Mouse (Mus musculus): ENCODE data around the gene AF067063.

DNA sequence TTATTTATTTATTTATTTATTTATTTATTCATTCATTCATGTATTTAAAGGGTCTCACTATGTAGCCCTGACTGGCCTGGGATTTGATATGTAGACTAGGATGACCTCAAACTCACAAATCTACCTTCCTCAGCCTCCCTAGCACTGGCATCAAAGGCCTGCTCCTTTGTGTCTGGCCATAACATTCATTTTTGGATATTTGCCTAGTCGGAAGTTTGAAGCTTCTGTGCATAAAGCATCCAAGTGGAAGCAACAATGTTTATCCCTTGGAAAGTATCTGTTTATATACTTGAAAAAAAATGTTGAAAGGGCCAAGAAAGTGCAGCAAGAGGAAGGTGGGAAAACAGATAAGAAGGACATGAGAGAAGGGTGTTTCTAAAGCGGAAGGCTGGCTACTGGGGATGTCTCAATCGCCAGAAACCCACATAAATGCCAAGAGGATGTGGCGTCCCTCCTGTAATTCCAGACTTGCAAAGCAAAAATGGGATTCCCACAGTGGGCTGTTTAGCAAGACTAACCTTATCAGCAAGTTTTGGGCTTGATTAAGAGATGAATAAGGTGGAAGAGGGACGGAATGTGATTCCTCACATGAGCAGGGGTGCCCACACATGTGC lies 37.1 kb downstream of the AF067063 start:
- TF ChIP-seq USF1 (IDR thresholded peaks at IDR 0.05; ENCODE audit: low read depth) (no peak), TCF12 (IDR thresholded peaks at IDR 0.05; ENCODE audit: insufficient read depth, poor library complexity, severe bottlenecking) (no peak), CEBPB (IDR thresholded peaks at IDR 0.05; ENCODE audit: insufficient read depth, poor library complexity, severe bottlenecking) (no peak), POLR2A (IDR thresholded peaks at IDR 0.05; ENCODE audit: insufficient read length, low read depth) (no peak), SRF (IDR thresholded peaks at IDR 0.05; ENCODE audit: control insufficient read depth, insufficient read length, low read depth) (no peak), E2F4 (IDR thresholded peaks at IDR 0.05; ENCODE audit: insufficient read depth) (no peak), POLR2AphosphoS2 (IDR thresholded peaks at IDR 0.05; ENCODE audit: insufficient read length, low read depth) (no peak), MAX (IDR thresholded peaks at IDR 0.05; ENCODE audit: low read depth) (no peak), MYOD1 (IDR thresholded peaks at IDR 0.05; ENCODE audit: control insufficient read depth in 1 of 3, insufficient read length in 2 of 3, low read depth in 2 of 3) (no peak)
